Mouse (Mus musculus) liver, embryonic 11.5 days (tissue): ENCODE results near the gene Rflna. TPM values are rescaled to one million over a fixed set of nuclear protein-coding genes. Genes with fewer than 3 reads are reported as not detected.
A peak's percentile ranks its signal among the peaks of the same experiment; 100 is the strongest.

Experiments
- ATAC-seq: fragments of 200-750 bp; cut with Nextera tagmentation; replicated peaks from 2 replicates; pipeline ENCODE4 v1.8.0; 2017; ENCODE audit warnings: moderate number of reproducible peaks, mild to moderate bottlenecking, moderate TSS enrichment, moderate library complexity; ENCODE audit not compliant: low FRiP score
- DNase-seq: peaks from one replicate; pipeline ENCODE4 v3.0.0-alpha.2; 2017; ENCODE audit warnings: low spot score
- H3K27ac ChIP-seq: fragments of 300-500 bp; sonication (generic); 2 replicates; pipeline ENCODE4 v1.5.1; 2014; ENCODE audit warnings: mild to moderate bottlenecking, low read depth, low read length, control low read depth
- H3K27me3 ChIP-seq: fragments of 300-500 bp; sonication (generic); replicated peaks from 2 replicates; pipeline ENCODE4 v1.6.1; 2014; ENCODE audit warnings: low read length, mixed read lengths; ENCODE audit not compliant: control insufficient read depth, insufficient read depth
- H3K36me3 ChIP-seq: fragments of 300-500 bp; sonication (generic); 2 replicates; pipeline ENCODE4 v1.6.1; 2014; ENCODE audit warnings: mild to moderate bottlenecking, low read length, moderate library complexity, mixed read lengths; ENCODE audit not compliant: control insufficient read depth, insufficient read depth
- H3K4me1 ChIP-seq: fragments of 300-500 bp; sonication (generic); replicated peaks from 2 replicates; pipeline ENCODE4 v1.6.1; 2014; ENCODE audit warnings: low read length, mixed read lengths; ENCODE audit not compliant: control insufficient read depth, insufficient read depth
- H3K4me2 ChIP-seq: fragments of 300-500 bp; sonication (generic); 2 replicates; pipeline ENCODE4 v1.6.1; 2014; ENCODE audit warnings: mild to moderate bottlenecking, control low read depth, moderate library complexity
- H3K4me3 ChIP-seq: fragments of 300-500 bp; sonication (generic); 2 replicates; pipeline ENCODE4 v1.5.1; 2014; ENCODE audit warnings: low read depth, low read length, control low read depth
- H3K9ac ChIP-seq: fragments of 300-500 bp; sonication (generic); 2 replicates; pipeline ENCODE4 v1.6.1; 2014; ENCODE audit warnings: low read depth, low read length, control low read depth
- H3K9me3 ChIP-seq: fragments of 300-500 bp; sonication (generic); 2 replicates; pipeline ENCODE4 v1.6.1; 2016; ENCODE audit warnings: low read length, inconsistent platforms, mixed read lengths; ENCODE audit not compliant: control insufficient read depth
- WGBS: fragments of 180-500 bp; shearing (Covaris S2); extraction: QIAGEN DNeasy Blood & Tissue Kit; methylation state at CpG from one replicate; pipeline ENCODE4 v1.1.7; 2014; 5-methylcytosine and 5-hydroxymethylcytosine counted together
- polyA plus RNA-seq: library from polyadenylated mRNA; unstranded; fragments of >200 nt; fragmentation: Nextera tagmentation; extraction: Ambion mirVana; gene quantifications from 2 replicates; pipeline ENCODE4 v1.2.1, GENCODE M21; 2014

The Rflna gene
- polyA plus RNA-seq = 0.66 and 1.0 TPM in 2 replicates

DNA sequence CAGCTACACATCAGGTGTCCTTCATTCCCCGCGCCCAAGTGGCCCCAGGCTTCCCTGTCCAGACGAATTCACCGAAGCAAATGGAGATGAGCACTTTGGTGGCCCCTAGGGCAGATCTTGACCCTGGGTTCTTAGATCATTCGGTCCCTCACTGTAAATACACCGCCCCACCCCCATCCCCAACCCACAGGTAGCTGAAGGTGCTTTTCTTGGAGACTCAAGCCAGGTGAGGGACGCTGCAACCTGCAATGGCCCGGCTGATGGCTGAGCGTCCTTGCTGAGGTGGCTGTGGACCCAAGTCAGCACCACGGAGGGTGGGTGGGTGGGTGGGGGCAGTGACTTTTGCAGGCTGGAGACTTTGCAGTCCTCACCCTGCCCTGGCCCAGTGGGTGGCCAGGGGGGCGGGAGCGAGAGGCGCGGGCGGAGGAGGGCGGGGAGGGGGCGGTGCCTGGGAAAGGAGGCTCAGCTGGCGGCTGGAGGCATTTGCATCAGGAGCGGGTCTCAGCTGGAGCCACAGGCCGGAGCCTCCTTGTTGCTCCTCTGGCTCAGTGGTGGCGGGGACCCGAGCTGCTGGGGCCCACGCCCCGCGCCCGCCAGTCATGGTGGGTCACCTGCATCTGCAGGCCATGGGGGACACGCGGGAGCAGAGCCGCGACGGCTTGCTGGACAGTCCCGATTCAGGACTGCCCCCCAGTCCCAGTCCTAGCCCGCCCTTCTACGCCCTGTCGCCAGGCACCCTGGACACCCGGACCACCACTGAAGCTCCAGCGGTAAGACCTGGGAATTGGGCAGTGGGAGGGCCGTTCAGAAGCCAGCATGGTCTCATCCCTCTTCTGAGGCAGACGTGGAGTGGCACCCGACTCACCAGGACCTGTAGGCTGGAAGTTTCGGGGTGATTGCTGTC is at the start of gene Rflna:
Gene Rflna (plus strand): TSS at position 253 of the 904 bp plus-strand sequence.
- Histone ChIP-seq H3K27ac (no peak within 1 kb of the TSS), H3K4me2 (peak within 1 kb of the TSS; percentile 61), H3K4me3 (peak within 1 kb of the TSS; percentile 25), H3K9me3 (no peaks in the 10 kb centered on the region), H3K4me1 (peaks cover 7% of the 10 kb centered on the region; the same call in 1 of the 2 replicates), H3K36me3 (no peaks in the 10 kb centered on the region), H3K27me3 (peaks cover 31% of the 10 kb centered on the region), H3K9ac (no peak within 1 kb of the TSS)
- 6% methylated on average over 41 of the region's 41 CpGs for WGBS
- DNase-seq = peak; percentile 58
- 0 out of 2 replicates have a peak, but pooled peaks have one; percentile 33 for ATAC-seq

DNA sequence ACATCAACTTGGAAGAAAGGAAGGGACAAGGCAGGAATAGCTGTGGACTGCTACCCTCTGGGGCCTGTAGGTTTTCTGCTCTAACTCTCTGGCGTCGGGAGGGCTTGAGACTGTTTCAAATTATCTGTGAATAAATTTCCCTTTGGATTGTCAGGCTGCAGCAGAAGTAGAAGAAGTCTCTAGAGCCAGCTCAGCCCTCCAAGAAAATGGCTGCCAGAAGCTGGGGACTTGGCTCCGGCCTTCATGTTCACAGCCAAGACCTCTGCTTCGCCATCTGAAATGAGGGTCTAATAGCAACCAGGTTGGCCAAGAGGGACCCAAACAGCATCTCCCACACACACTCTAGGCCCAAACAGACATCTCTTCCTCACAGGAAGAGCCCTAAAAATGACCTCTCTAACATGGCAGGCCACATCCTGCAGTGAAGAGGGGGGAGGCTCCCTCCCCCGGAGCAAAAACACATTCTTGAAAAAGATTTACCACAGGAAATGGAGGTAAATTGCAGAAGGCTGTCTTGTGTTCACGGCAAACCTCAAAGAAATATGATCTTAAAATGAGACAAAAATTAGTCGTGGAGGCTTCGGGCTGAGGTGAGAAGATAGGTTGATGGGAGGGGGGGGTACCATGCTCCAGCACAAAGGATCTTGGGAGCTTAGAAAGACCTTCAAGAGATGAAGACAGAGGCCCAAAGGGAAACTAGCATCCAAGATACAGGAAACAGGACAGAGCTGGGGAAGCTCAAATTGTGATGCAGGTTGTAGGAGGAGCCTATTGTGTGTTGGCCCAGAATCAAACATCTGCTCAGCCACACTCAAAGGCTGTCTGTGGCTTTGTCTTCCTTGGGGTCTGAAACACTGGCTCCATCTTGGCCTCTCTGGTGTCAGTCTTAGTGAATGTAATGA is 48.4 kb upstream of the Rflna start:
- DNase-seq = no peak
- H3K27ac ChIP-seq = no peak overlapping the region

DNA sequence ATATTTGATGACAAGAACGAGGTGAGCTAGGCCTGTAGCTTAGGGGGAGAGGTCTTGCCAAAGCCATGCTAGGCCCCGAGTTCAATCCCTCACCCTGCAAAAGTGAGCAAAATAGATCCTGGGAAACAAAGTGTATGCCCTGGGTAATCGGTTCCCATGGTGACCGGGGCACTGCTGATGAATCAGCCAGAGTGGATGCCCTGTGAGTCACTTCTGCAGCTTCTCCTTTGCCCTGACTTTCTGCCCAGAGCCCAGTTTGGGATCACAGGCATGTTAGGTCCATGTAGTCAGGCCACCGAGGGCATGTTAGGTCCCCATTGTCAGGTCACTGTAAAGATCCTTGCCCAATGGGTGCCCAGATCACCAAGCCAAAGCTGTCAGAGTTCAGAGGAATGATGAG is 45.5 kb upstream of the Rflna start:
- H3K27ac ChIP-seq = no peak overlapping the region
- peaks cover 6% of the 10 kb centered on the region; the same call in 1 of the 2 replicates for H3K4me1 ChIP-seq
- no peaks in the 10 kb centered on the region; the same call in 1 of the 2 replicates for H3K9me3 ChIP-seq
- H3K27me3 ChIP-seq = no peaks in the 10 kb centered on the region
- 77% methylated on average over 5 of the region's 5 CpGs for WGBS
- ATAC-seq = no peak
- no peak overlapping the region for H3K9ac ChIP-seq
- no peak overlapping the region for H3K4me3 ChIP-seq
- H3K36me3 ChIP-seq = no peaks in the 10 kb centered on the region
- H3K4me2 ChIP-seq = no peak overlapping the region
- no peak for DNase-seq

More for the DNA sequence above, 48.4 kb upstream of the Rflna start:
- H3K27me3 ChIP-seq = no peaks in the 10 kb centered on the region
- no peaks in the 10 kb centered on the region for H3K4me1 ChIP-seq
- 73% methylated on average over 8 of the region's 8 CpGs for WGBS
- no peak overlapping the region for H3K9ac ChIP-seq
- H3K4me3 ChIP-seq = no peak overlapping the region
- no peaks in the 10 kb centered on the region for H3K36me3 ChIP-seq
- no peak overlapping the region for H3K4me2 ChIP-seq
- ATAC-seq = no peak
- no peaks in the 10 kb centered on the region; the same call in 1 of the 2 replicates for H3K9me3 ChIP-seq

DNA sequence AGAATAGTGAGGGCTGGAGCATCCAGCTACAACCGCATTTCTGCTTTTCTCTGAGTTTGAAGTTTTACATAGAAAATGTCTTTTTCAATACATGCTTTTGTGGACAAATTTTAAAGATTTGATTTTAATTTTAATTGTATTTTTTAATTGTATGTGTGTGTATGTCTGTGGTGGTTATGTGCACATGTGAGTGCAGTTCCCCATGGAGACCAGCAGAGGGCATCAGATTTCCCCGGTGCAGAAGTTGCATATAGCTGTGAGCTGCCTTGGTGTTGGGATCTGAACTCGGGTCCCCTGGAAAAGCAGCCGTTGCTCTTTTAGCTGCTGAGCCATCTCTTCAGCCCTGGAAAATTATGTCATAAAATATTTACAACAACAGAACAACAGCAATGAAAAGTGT is 43.9 kb upstream of the Rflna start:
- Histone ChIP-seq H3K36me3 (no peaks in the 10 kb centered on the region), H3K27ac (no peak overlapping the region), H3K9me3 (no peaks in the 10 kb centered on the region; the same call in 1 of the 2 replicates), H3K4me3 (no peak overlapping the region), H3K9ac (no peak overlapping the region), H3K4me1 (peaks cover 6% of the 10 kb centered on the region; the same call in 1 of the 2 replicates), H3K27me3 (no peaks in the 10 kb centered on the region), H3K4me2 (no peak overlapping the region)
- DNase-seq = no peak
- whole genome bisulfite sequencing = 93% methylated on average over 4 of the region's 4 CpGs
- ATAC-seq = no peak

DNA sequence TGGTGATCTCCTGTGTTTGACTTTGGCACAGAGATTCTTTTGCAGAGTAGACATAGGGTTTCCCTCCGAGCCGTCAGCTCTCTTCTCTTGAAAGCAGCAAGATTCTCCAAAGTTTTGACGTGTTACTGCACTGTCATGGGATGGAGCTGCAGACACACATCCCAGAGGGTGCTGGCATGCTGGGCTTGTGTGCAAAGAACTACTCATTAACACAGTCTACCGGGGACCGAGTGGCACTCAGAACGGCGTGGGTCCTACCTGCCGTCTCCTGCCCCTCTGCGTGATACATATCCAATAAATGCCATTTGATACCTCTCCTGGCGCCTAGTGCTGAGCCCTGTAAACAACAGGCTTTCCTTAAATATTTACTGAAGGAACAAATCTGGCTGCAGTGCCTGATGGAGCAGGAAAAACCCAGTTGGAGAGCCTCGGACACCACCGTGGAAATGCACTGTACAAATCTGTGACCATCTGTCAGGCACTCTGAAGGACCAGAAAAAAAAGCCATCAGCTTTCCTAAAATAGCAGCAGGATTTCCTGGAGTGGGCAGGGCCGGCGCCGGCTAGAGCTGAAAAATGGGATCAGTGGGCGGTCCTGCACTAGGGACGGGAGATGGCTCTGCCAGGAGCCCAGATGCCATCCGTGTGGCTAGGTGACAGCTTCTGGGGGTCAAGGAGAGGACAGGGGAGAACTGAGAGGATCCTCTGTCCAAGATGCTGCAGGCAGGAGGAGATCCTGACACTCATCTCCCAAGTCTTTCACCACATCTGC is 42.7 kb upstream of the Rflna start:
- H3K36me3 ChIP-seq = no peaks in the 10 kb centered on the region
- WGBS = 36% methylated on average over 18 of the region's 18 CpGs
- H3K4me1 ChIP-seq = peaks cover 6% of the 10 kb centered on the region; the same call in 1 of the 2 replicates
- no peaks in the 10 kb centered on the region for H3K27me3 ChIP-seq
- no peak overlapping the region for H3K4me3 ChIP-seq
- H3K9ac ChIP-seq = no peak overlapping the region
- DNase-seq (no peak), ATAC-seq (no peak)
- H3K4me2 ChIP-seq = peak overlapping the region; percentile 22
- no peaks in the 10 kb centered on the region; the same call in 1 of the 2 replicates for H3K9me3 ChIP-seq
- no peak overlapping the region for H3K27ac ChIP-seq

DNA sequence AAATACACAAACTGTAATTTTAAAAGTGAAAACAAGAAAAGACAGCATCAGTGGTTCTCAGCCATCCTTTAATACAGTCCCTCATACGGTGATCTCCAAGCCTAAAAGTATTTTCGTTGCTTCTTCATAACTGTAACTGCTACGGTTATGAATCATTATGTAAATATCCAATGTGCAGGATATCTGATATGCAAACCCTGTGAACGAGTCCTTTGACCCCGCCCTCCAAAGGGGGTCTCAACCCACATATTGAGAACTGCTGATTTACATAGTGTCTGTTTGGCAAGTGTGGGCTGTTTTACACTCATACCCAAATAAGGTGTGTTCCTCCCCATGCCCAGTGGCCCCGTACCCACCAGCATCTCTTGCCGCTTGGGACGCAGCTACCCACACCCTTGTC is 41.6 kb upstream of the Rflna start:
- DNase-seq (no peak), ATAC-seq (no peak)
- Histone ChIP-seq H3K27me3 (no peaks in the 10 kb centered on the region), H3K4me3 (no peak overlapping the region), H3K4me1 (peaks cover 6% of the 10 kb centered on the region; the same call in 1 of the 2 replicates), H3K9me3 (no peaks in the 10 kb centered on the region; the same call in 1 of the 2 replicates), H3K4me2 (no peak overlapping the region), H3K36me3 (no peaks in the 10 kb centered on the region), H3K9ac (no peak overlapping the region), H3K27ac (no peak overlapping the region)
- 81% methylated on average over 8 of the region's 8 CpGs for WGBS

DNA sequence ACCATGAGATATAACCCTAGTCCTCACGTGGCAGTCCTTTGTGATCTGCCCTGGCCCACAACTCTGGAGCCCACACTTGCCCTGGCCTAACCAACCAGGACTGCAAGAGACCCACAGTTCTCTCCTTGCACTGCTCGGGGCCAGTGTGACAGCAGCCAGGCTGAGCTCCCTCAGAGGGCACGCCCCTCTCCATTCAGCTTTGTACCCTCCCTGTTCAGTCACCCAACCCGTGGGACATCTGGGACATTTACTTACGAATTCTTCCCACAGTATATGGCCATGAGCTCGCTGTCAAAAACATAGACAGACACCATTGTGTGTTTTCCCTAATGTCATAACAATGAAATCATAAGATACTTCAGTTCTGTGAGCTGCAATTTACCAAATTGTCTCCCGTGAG is 40.3 kb upstream of the Rflna start:
- no peak for ATAC-seq
- H3K4me3 ChIP-seq = no peak overlapping the region
- H3K9me3 ChIP-seq = no peaks in the 10 kb centered on the region; the same call in 1 of the 2 replicates
- no peaks in the 10 kb centered on the region for H3K36me3 ChIP-seq
- H3K9ac ChIP-seq = no peak overlapping the region
- no peak for DNase-seq
- H3K27ac ChIP-seq = no peak overlapping the region
- no peaks in the 10 kb centered on the region for H3K27me3 ChIP-seq
- WGBS = 68% methylated on average over 7 of the region's 7 CpGs
- peaks cover 6% of the 10 kb centered on the region; the same call in 1 of the 2 replicates for H3K4me1 ChIP-seq
- no peak overlapping the region for H3K4me2 ChIP-seq
